Mouse (Mus musculus) gastrocnemius, postnatal 10 days (tissue): ENCODE data around the gene Phkb. TPM values are rescaled to one million over a fixed set of nuclear protein-coding genes. Genes with fewer than 3 reads are reported as not detected.
"Not testable (repeated sequence)": the region's sequence is repeated elsewhere in the genome, so short reads cannot be mapped to it uniquely, and the experiment has no call there.

ENCODE experiments used
- DNase-seq: peaks from one replicate; pipeline ENCODE4 v3.0.0; 2021; ENCODE audit warnings: mixed read lengths
- long read RNA-seq, 2 experiments: library from polyadenylated mRNA; stranded (forward); transcript quantifications; one replicate each; pipeline ENCODE4 v2.0.0; 2021
- total RNA-seq, 2 experiments: library from RNA; stranded (reverse); gene quantifications; 2 replicates each; pipeline ENCODE4 v1.2.3; 2021

Gene Phkb
- total RNA-seq, result 100 to 1,000 TPM; 107 to 119 TPM
- long read RNA-seq, experiment 1, full-length matches to known transcripts, result 4 of 150 reads
- long read RNA-seq, experiment 1, partial matches to known transcripts, result 9 of 150 reads
- long read RNA-seq, experiment 1, other reads (novel, unspliced or antisense), result 137 of 150 reads
- long read RNA-seq, experiment 2, full-length matches to known transcripts, result 4 of 152 reads
- long read RNA-seq, experiment 2, partial matches to known transcripts, result 22 of 152 reads
- long read RNA-seq, experiment 2, other reads (novel, unspliced or antisense), result 126 of 152 reads

- peak; percentile 93 for DNase-seq
Observed at GRCm38 (mm10) chr8:85840657-85841488, at the start of gene Phkb, which contains the start of gene Itfg1. Gene Phkb, plus strand, starts transcription at chr8:85840959. Gene Itfg1, minus strand, starts transcription at chr8:85840921.

- not testable (repeated sequence) for DNase-seq
Observed at GRCm38 (mm10) chr8:85796392-85796791, 44.4 kb upstream of the Phkb start.

- DNase-seq, result no peak
Observed at GRCm38 (mm10) chr8:85800164-85800563, 40.6 kb upstream of the Phkb start.

GRCm38 (mm10) chr8:85801408-85801807 is 39.4 kb upstream of the Phkb start:
- DNase-seq, result no peak

GRCm38 (mm10) chr8:85813621-85814020 is 27.1 kb upstream of the Phkb start:
- DNase-seq, result no peak

- DNase-seq, result no peak
Observed at GRCm38 (mm10) chr8:85839916-85840656, 673 bp upstream of the Phkb start.

- DNase-seq, result no peak
Observed at GRCm38 (mm10) chr8:85841489-85841795, 683 bp downstream of the Phkb start.

- DNase-seq, result no peak
Observed at GRCm38 (mm10) chr8:85845887-85846286, 5.1 kb downstream of the Phkb start.

- no peak for DNase-seq
Observed at GRCm38 (mm10) chr8:85854220-85855123, 13.7 kb downstream of the Phkb start.

GRCm38 (mm10) chr8:85857227-85857896 is 16.6 kb downstream of the Phkb start:
- not testable (repeated sequence) for DNase-seq

GRCm38 (mm10) chr8:85860612-85861011 is 19.9 kb downstream of the Phkb start:
- DNase-seq, result no peak

GRCm38 (mm10) chr8:85862381-85862780 is 21.6 kb downstream of the Phkb start:
- DNase-seq, result no peak

- no peak for DNase-seq
Observed at GRCm38 (mm10) chr8:85871660-85872059, 30.9 kb downstream of the Phkb start.

- no peak for DNase-seq
Observed at GRCm38 (mm10) chr8:85877976-85878375, 37.2 kb downstream of the Phkb start.

GRCm38 (mm10) chr8:85879624-85880023 is 38.9 kb downstream of the Phkb start:
- no peak for DNase-seq

- DNase-seq, result no peak
Observed at GRCm38 (mm10) chr8:85884811-85885210, 44.1 kb downstream of the Phkb start.

GRCm38 (mm10) chr8:85897636-85898035 is 56.9 kb downstream of the Phkb start:
- DNase-seq, result no peak

GRCm38 (mm10) chr8:85924991-85925390 is 84.2 kb downstream of the Phkb start:
- DNase-seq, result no peak

- no peak for DNase-seq
Observed at GRCm38 (mm10) chr8:85925574-85925973, 84.8 kb downstream of the Phkb start.

GRCm38 (mm10) chr8:85926107-85926506 is 85.3 kb downstream of the Phkb start:
- no peak for DNase-seq

- no peak for DNase-seq
Observed at GRCm38 (mm10) chr8:85936148-85936547, 95.4 kb downstream of the Phkb start.
